Mouse (Mus musculus) 3134 (cell line): ENCODE measurements around the gene Hoxc6.

Experiments
- DNase-seq: peaks from one replicate; pipeline ENCODE4 v3.0.0-alpha.2; 2011; ENCODE audit warnings: low spot score; ENCODE audit not compliant: insufficient read length; ENCODE audit errors: extremely low read depth

The Hoxc6 gene

GRCm38 (mm10) chr15:103010847-103011555, 12.9 kb downstream of the Hoxc6 start:
- DNase-seq = no peak

DNA sequence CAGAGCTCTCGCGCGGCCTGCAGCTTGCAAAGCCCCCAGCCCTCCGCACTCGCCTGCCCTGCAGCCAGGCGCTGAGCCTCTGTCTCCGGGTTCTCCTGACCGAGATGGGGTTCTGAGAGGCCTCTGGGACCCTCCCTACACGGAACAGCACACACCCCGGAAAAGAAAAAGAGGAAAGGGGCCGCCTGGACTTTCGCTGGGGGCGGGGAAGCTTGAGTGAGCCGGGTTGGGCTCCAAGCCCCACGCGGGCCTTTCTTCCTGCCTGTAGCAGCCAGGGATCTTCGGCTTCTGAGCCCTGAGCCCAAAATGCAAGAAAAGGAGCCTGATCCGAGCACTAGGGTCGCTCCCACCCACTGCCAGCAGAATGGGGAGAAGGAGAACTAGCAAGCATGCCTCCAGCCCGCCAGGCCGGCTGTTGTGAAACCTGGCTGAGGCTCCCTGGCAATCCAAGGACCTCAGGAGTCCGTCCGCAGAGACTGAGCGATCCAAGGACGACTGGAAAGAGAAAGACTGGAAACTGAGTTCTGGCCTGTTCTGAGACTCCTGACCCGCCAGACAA, 13.9 kb downstream of the Hoxc6 start:
- DNase-seq = no peak

DNA sequence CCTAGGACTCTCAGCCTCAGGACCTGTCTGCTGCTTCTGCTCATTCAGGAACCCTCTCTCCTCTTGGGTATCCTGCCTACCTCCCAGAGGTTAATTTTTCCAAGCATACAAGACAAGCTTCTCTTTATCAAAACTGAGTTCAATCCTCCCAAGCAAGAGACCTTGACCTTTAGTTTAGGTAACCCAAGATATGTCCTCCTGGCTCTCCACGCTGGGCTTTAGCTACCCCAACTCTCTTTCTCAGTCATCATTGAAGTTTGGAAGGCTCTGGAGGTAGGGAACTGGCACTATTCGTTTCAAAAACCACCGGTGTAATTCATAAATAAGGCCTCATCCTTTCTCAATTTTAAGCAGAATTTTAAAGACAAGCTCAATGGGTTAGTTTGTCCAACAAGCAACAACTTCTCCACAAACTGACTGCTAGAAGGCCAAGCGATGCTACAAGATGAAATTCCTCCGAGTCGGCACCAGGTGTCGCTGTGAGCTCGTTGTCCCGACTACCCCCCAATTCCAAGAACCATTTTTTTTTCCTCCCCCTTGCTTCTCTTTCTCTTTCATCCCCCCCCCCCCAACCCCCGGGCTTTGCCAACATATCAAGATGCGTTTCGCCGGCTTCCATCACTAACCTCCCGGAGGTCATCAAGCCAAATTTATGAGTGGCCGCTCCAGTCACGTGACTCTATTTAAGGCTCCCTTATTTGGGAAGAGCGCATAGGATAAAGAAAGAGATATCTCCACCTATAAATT, 15.4 kb downstream of the Hoxc6 start:
- DNase-seq = no peak

DNA sequence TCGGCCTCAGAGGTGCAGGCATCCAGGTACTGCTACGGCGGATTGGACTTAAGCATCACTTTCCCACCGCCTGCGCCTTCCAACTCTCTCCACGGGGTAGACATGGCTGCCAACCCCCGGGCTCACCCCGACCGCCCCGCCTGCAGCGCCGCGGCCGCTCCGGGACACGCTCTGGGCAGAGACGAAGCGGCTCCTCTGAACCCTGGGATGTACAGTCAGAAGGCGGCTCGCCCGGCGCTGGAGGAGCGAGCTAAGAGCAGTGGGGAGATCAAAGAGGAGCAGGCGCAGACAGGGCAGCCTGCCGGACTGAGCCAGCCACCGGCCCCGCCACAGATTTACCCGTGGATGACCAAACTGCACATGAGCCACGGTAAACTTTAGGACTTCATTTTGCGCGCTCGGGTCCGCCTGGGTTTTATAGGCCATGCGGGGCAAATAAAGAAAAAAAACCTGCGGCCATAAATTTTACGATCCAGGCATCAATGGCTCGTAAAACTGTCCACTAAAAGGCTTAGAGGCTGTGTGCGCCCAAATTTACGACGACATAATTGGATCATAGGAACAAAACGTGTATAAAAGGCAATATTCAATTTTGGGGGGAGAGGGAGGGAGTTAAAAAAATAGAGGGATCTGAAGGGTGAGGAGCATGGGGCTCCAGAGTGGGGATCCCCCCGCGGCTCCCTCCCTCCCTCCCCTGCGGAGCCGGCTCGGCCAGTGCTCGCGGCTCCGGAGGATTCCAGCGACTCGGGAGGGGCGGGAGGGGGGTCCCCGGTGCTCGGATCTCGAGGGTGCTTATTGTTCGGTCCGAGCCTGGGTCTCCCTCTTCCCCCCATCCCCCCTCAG, 16.3 kb downstream of the Hoxc6 start:
- peak; percentile 43 for DNase-seq

DNA sequence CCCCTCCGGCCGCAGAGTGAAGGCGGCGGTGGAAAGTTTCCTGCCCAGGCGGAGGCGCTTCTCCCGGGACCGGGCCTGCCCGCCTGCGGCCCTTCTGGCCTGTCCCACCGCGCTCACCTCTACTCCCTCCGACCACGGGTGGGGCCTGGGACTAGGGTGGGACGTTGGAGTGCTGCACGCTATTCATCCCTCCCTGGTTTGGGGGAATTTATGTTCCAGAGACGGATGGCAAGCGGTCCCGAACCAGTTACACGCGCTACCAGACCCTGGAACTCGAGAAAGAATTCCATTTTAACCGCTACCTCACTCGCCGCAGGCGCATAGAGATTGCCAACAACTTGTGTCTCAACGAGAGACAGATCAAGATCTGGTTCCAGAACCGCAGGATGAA, 16.9 kb downstream of the Hoxc6 start:
- DNase-seq = no peak

GRCm38 (mm10) chr15:103015406-103016166, 17.5 kb downstream of the Hoxc6 start:
- no peak for DNase-seq

- no peak for DNase-seq
These were observed 20.6 kb downstream of the Hoxc6 start, which contains the start of gene Hoxc4 for GRCm38 (mm10) chr15:103018636-103019035. Hoxc4 (plus strand) TSS chr15:103018934.

GRCm38 (mm10) chr15:103020899-103021418, 22.9 kb downstream of the Hoxc6 start:
- no peak for DNase-seq

- DNase-seq = no peak
These were observed 23.5 kb downstream of the Hoxc6 start for GRCm38 (mm10) chr15:103021544-103021943.

- DNase-seq = no peak
These were observed 26.1 kb downstream of the Hoxc6 start for GRCm38 (mm10) chr15:103024131-103024530.

DNA sequence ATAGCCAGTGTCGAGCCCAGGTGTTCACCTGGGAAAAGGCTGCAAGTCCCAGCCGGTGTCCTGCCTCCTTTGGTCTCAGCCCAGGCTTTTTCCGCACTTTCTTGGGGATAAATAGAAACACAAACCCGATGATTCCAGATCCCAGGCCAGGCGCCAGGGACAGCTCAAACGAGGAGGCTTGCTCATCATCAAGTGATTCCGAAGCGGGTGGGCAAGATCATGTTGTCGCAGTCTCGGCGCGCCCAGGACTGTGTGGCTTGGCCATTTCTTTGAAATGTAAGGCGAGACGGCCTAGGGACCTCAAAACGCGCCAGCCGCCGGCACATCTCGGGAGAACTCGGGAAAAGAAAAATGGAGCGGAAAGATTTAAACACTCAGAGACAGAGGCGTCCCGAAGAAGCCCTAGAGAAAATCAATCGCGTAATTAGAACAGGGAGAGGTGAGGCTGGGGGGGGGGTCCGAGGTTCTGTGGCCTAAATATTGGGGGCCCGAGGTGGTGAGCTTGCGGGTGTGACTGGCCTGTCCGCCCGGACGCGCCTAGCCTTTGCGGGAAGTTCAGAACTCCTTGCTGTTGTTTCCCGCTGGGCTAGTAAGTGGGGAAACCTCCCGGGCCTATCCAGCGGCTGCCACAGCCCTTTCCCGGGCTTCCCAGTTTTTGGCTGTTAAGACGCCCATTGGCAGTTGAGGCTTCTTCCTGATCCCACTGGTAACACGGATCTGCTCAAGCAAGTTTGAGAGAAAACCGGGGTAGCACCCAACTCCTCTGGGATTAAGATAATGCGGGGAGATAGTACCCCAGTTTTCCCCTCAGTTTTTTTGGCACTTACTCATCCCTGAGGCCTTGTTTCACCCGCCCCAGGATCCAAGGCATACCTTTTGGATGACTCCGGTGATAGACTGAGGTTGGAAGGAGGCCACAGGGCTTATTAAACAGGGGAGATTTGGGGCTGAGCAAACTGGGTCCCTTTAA, 29.5 kb downstream of the Hoxc6 start:
- no peak for DNase-seq

- no peak for DNase-seq
These were observed 31.0 kb downstream of the Hoxc6 start for GRCm38 (mm10) chr15:103028916-103029512.

GRCm38 (mm10) chr15:103030142-103030541, 32.1 kb downstream of the Hoxc6 start:
- DNase-seq = no peak

DNA sequence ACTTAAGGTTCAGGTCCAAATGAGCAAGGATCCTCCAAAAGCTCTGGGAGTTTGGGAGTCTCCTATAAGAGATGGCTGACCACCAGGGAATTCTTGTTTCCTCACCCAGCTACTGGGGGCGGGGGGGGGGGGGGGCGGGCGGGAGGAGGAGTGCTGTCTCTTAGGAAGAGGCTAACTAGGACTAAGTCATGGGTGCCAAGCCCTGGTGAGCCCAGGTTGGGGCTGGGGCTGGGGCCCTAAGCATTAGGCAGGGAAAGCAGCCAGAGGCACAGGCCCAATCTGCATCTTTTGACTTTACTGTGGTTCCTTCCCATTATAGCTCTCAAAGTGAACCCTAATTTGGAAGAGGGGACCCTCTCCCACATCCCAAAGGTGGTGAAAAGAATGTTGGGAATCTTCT, 34.1 kb downstream of the Hoxc6 start:
- no peak for DNase-seq

- DNase-seq = no peak
These were observed 34.9 kb downstream of the Hoxc6 start for GRCm38 (mm10) chr15:103032646-103033575.

GRCm38 (mm10) chr15:103034043-103034806, 36.2 kb downstream of the Hoxc6 start:
- no peak for DNase-seq
